Mouse (Mus musculus) testis, postnatal 10 days (tissue): Measurements from ENCODE around the gene Tm6sf2.
"Not testable (repeated sequence)": the region's sequence is repeated elsewhere in the genome, so short reads cannot be mapped to it uniquely, and the experiment has no call there.

Experiments
- DNase-seq: peaks from one replicate; pipeline ENCODE4 v3.0.0; 2021; ENCODE audit warnings: low spot score

Gene Tm6sf2

GRCm38 (mm10) chr8:70072441-70073069 lies at the start of gene Tm6sf2:
Gene Tm6sf2, plus strand, starts transcription at chr8:70072924.
- peak; percentile 69 for DNase-seq

DNA sequence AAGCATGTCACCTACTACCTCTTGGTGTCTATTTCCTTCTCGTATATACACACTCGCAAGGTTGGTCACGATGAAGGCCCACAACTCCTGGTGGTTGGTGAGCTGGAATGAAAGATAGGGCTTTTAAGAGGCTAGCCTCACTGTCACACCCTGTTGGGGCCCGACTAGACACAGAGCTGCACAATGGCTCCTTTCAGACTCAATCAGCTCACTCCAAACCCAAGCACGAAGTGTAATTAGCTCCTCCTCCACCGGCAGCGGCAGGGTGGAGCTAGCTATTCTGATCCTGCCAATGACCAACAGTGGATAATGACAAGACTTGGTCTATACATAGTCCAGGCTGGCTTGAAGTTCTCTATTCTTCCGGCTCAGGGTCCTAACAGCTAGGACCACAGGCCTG lies 49.1 kb upstream of the Tm6sf2 start:
- DNase-seq, result no peak

DNA sequence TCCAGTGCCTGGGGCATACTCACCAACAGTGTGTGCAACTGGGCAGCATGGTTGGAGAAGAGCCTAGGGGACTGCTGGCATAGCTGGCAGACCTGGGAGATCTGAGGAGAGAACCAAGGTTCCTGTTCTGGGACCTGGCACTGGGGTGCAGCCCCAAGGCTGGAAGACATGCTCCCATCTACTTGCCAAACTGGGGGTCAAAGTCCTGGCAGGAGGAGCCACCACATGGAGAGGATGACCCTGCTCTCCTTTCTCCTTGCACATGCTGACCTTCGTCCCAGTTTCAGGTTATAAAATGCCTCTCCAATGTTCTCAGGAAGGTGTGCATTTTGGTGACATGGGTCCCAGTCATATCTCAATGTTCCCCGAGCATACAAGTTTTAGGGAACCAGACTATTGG lies 46.6 kb upstream of the Tm6sf2 start:
- no peak for DNase-seq

- no peak for DNase-seq
These were observed 42.5 kb upstream of the Tm6sf2 start for GRCm38 (mm10) chr8:70030255-70030654.

- no peak for DNase-seq
These were observed 34.7 kb upstream of the Tm6sf2 start for GRCm38 (mm10) chr8:70037994-70038393.

DNA sequence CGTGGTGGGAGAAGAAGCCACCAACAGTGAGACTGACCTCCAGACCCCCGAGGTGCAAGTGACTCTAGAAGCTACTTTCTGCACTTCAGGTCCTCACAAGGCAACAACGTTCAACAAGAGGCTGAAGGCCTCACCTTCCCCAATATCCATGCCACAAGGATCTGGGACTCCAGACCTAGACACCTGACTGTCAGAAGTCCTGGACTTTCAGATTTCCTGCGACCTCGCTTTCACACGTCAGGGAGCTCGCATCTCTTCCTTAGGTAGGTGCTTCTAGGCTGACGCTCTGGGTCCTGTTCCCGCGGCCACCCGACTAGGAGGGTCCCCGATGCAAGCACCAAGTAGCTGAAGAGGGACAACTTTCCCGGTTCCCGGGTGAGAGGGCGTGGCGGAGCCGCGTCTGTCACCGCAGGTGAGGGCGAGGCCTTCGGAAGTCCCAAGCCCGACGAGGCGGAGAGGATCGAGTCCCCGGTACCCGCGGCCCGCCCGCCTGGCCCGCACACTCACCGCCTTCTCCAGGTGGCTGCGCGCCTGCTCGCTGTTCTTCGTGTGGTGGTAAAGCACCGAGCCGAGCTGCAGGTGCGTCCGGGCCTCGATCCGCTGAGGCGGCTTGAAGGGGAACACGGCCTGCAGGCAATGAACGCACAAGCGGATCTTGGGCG lies 30.7 kb upstream of the Tm6sf2 start:
- DNase-seq, result peak; percentile 70

GRCm38 (mm10) chr8:70042583-70043455 lies 29.9 kb upstream of the Tm6sf2 start, which contains the start of the genes Mau2 and Sugp1:
Gene Mau2, minus strand, starts transcription at chr8:70042734.
Gene Sugp1, plus strand, starts transcription at chr8:70042813.
- peak; percentile 98 for DNase-seq

GRCm38 (mm10) chr8:70043996-70044395 lies 28.7 kb upstream of the Tm6sf2 start:
- no peak for DNase-seq

GRCm38 (mm10) chr8:70049662-70050061 lies 23.1 kb upstream of the Tm6sf2 start:
- no peak for DNase-seq

DNA sequence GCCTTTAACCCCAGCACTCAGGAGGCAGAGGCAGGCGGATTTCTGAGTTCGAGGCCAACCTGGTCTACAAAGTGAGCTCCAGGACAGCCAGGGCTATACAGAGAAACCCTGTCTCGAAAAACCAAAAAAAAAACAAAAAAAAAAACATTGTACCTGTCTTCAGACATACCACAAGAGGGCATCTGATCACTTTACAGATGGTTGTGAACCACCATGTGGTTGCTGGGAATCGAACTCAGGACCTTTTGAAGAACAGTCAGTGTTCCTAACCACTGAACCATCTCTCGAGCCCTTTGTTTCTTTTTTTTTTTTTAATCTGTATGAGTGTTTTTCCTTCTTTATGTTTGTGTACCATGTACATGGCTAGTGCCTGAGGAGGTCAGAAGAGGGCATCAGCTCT lies 22.3 kb upstream of the Tm6sf2 start:
- DNase-seq, result not testable (repeated sequence)

DNA sequence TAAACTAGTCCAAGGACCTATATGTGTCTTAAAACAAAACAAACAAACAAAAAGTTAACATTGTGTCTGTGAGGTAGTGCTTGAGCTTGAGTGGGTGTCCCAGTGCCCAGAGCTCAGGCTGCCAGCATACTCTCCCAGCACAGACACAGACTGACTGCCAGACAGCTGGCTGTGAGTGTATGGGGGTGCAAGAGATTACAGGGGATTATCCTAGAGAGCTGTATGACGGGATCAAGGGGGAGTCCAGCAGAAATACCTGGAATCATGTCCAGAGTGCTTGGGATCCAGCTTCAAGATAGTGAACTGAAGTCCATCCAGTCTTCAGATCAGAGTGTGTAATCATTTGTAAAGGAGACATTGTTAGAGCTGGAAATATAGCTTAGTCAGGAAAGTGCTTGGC lies 15.0 kb upstream of the Tm6sf2 start:
- DNase-seq, result no peak

DNA sequence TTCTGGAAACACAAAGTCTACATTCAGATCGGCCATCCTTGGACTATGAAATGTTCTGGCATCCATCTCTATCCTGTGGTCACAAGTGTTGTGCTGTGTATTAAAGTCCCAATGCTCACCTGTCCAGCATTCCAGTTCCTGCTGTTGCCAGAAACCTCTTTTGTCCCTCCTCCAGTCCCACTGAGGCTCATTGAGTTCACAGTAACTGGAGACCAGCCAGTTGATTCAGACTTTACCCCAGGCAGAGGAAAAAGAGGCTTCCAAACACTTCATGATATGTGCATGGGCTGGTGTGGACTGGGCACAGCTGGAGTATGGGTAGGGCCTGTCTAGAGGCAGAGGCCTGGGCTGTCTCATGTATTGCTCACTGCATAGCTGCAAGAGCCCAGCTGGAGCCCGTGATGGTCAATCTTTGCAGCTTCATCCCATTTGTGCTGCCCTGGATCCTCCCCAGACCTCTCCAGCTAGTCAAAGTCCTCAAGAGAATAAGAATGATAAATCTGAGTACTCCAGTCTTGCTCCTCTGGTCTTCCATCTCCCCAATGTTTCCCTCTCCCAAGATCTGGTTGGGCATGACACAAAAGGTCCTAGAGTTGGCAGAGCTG lies 786 bp upstream of the Tm6sf2 start:
- DNase-seq, result no peak

DNA sequence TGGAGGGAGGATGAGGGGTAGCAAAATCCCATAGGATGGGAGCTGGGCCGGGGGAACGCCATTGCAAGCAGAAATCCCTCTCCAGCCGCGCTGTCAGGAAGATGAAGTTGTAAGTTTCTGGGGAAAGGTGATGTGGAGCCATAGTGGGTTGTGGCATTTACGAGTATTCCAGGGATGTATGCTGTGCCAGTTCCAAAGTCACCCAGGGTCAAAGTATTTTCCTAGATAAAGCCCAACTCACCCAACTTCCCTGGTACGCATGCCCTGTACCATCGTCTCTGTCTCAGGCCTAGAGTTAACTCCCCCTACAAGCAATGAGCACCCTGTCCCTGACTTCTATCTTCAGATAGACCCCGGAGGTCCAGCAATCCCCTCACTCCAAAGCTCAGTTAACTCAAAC lies 396 bp downstream of the Tm6sf2 start:
- DNase-seq, result no peak

- DNase-seq, result no peak
These were observed 958 bp downstream of the Tm6sf2 start for GRCm38 (mm10) chr8:70073682-70074081.

GRCm38 (mm10) chr8:70081976-70082375 lies 9.3 kb downstream of the Tm6sf2 start:
- no peak for DNase-seq

DNA sequence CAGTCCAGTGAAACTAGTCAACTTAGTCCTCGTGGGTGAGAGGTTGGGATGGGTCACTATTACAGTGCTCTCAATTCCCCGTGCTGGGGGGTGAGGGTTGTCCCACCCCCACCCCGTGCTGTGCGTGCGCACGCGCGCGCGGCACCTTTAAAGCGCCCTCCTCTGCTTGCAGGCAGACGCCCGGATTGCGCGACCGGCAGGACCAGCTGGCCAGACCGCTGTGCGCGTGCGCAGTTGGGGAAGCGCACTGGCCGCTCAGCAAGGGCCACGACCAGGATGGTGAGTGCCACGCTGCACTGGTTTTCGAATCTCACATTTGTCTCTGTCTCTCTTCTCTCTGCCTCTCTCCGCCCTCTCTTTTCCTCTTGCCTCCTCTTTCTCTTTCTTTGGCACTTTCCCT lies 10.6 kb downstream of the Tm6sf2 start, which contains the start of gene Hapln4:
Gene Hapln4, plus strand, starts transcription at position 173 of the 400 bp plus-strand sequence.
- DNase-seq, result peak; percentile 65

DNA sequence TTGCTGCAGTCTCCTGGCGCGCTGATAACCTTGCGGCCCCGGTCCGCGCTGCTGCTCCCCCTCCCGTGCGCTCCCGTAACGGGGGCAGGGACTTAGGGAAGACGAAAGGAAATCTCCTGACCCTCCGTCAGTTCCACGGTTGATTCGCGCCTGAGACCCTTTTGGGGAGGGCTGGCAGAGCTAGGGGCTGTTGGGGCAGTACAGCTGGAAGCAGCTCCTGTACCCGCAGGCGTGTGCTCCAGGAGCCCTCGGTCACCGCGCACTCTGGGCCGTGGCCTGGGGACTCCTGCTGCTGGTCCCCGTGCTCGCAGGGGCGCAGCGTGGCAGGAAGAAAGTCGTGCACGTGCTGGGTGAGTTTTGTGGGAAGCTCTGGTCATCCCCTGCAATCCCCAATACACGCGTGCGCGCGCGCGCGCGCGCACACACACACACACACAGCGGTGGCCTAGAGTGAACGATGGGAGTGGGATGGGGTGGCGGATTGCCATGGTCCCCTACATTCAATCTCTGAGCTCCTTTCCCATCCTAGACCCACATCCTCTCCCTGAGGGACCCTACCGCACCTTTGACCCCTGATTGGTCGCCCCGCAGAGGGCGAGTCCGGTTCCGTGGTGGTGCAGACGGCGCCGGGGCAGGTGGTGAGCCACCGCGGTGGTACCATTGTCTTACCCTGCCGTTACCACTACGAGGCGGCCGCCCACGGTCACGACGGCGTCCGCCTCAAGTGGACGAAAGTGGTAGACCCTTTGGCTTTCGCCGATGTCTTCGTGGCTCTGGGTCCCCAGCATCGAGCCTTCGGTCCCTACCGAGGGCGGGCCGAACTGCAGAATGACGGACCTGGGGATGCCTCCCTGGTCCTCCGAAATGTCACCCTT lies 11.7 kb downstream of the Tm6sf2 start:
- DNase-seq, result no peak

GRCm38 (mm10) chr8:70086151-70086550 lies 13.4 kb downstream of the Tm6sf2 start:
- no peak for DNase-seq

GRCm38 (mm10) chr8:70087237-70087636 lies 14.5 kb downstream of the Tm6sf2 start:
- no peak for DNase-seq

DNA sequence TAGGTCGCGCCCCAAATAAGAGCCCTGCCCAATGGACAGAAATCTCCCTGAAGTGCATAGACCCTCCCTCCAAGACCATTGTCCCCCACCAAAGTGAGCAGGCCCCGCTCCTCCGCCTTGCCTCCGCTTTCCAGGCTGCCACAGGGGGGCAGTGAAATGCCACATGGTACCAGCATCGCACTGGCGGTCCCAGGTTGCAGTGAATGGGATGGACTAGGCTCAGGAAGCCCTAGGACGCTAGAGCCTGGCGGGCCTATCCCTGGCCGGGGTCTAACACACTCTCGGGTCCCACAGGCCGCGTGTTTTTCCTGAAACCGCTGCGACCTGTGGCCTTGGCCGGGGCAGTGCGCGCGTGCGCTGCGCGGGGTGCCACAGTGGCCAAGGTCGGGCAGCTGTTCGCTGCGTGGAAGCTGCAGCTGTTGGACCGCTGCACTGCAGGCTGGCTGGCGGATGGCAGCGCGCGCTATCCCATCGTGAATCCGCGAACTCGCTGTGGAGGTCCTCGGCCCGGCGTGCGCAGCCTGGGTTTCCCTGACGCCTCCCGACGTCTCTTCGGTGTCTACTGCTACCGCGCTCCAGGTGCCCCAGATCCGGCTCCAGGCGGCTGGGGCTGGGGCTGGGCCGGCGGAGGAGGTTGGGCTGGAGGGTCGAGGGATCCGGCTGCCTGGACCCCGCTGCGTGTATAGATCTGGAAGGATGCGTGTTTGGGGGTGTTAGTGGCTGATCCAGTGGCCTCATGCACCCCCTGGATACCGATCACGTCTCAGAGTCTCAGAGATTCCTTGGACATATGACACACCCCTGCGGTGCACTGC lies 15.3 kb downstream of the Tm6sf2 start:
- peak; percentile 62 for DNase-seq
